Mouse (Mus musculus) gastrocnemius, postnatal 4 days (tissue): ENCODE measurements around the gene Hist1h4c. TPM values are rescaled to one million over a fixed set of nuclear protein-coding genes. Genes with fewer than 3 reads are reported as not detected.

Experiments used
- DNase-seq, 2 experiments: peaks; one replicate each; pipeline ENCODE4 v3.0.0; 2021 to 2022; ENCODE audit warnings: low spot score in 2 of 2, mixed read lengths in 2 of 2
- long read RNA-seq, 2 experiments: library from polyadenylated mRNA; stranded (forward); transcript quantifications; one replicate each; pipeline ENCODE4 v2.0.0; 2021
- total RNA-seq, 2 experiments: library from RNA; stranded (reverse); gene quantifications; 2 replicates each; pipeline ENCODE4 v1.2.3; 2021

Gene Hist1h4c
- total RNA-seq = 100 to 1,000 TPM; 206 to 241 TPM
- long read RNA-seq, experiment 1 = 0 reads
- long read RNA-seq, experiment 2, partial matches to known transcripts = 0 of 3 reads
- long read RNA-seq, experiment 2, other reads (novel, unspliced or antisense) = 0 of 3 reads

GRCm38 (mm10) chr13:23698300-23698693 is at the start of gene Hist1h4c:
TSS of gene Hist1h4c (minus strand) at chr13:23698454.
- peak; percentile 93 to 95 for DNase-seq

- no peak for DNase-seq
Measured at GRCm38 (mm10) chr13:23747892-23748288, 49.6 kb upstream of the Hist1h4c start.

- no peak for DNase-seq
Measured at GRCm38 (mm10) chr13:23747081-23747891, 49.0 kb upstream of the Hist1h4c start.

GRCm38 (mm10) chr13:23746201-23747080 is 48.2 kb upstream of the Hist1h4c start, which contains the start of gene Hist1h2bb:
TSS of gene Hist1h2bb (plus strand) at chr13:23746734.
- DNase-seq = peak in 1 of 2 experiments; percentile 57

GRCm38 (mm10) chr13:23745381-23746161 is 47.3 kb upstream of the Hist1h4c start, which contains the start of gene Hist1h3c:
TSS of gene Hist1h3c (minus strand) at chr13:23745602.
- peak; percentile 59 to 84 for DNase-seq

GRCm38 (mm10) chr13:23744421-23745380 is 46.4 kb upstream of the Hist1h4c start:
- no peak for DNase-seq

- no peak for DNase-seq
Measured at GRCm38 (mm10) chr13:23743963-23744362, 45.7 kb upstream of the Hist1h4c start.

GRCm38 (mm10) chr13:23743215-23743614 is 45.0 kb upstream of the Hist1h4c start:
- no peak for DNase-seq

- no peak for DNase-seq
Measured at GRCm38 (mm10) chr13:23742007-23742406, 43.8 kb upstream of the Hist1h4c start.

GRCm38 (mm10) chr13:23740910-23741309 is 42.7 kb upstream of the Hist1h4c start:
- no peak for DNase-seq

- no peak for DNase-seq
Measured at GRCm38 (mm10) chr13:23740256-23740840, 42.1 kb upstream of the Hist1h4c start.

GRCm38 (mm10) chr13:23739922-23740252 is 41.6 kb upstream of the Hist1h4c start:
- DNase-seq = no peak

GRCm38 (mm10) chr13:23739069-23739921 is 41.0 kb upstream of the Hist1h4c start:
- peak; percentile 73 to 88 for DNase-seq

GRCm38 (mm10) chr13:23738677-23739068 is 40.4 kb upstream of the Hist1h4c start, which contains the start of gene Hist1h1c:
TSS of gene Hist1h1c (plus strand) at chr13:23738808.
- DNase-seq = peak; percentile 85 to 92

GRCm38 (mm10) chr13:23738041-23738440 is 39.8 kb upstream of the Hist1h4c start:
- no peak for DNase-seq

- DNase-seq = no peak
Measured at GRCm38 (mm10) chr13:23737091-23737490, 38.8 kb upstream of the Hist1h4c start.

- no peak for DNase-seq
Measured at GRCm38 (mm10) chr13:23732156-23732804, 34.0 kb upstream of the Hist1h4c start.

- DNase-seq = no peak
Measured at GRCm38 (mm10) chr13:23730479-23730878, 32.2 kb upstream of the Hist1h4c start.
